Mouse (Mus musculus) CD4-positive, CD25-positive, alpha-beta regulatory T cell, adult 2 months (primary cell): ENCODE data around the gene Gtdc1.

Source experiments
- DNase-seq: peaks from one replicate; pipeline ENCODE4 v3.0.0-alpha.2; 2012; ENCODE audit warnings: low read depth, low spot score

The Gtdc1 gene

GRCm38 (mm10) chr2:44927482-44927811 lies at the start of gene Gtdc1:
Gene Gtdc1, minus strand, starts transcription at chr2:44927657.
- DNase-seq = no peak

GRCm38 (mm10) chr2:44977051-44977450 lies 49.6 kb upstream of the Gtdc1 start:
- DNase-seq = no peak

GRCm38 (mm10) chr2:44976484-44976883 lies 49.0 kb upstream of the Gtdc1 start:
- no peak for DNase-seq

- no peak for DNase-seq
Observed at GRCm38 (mm10) chr2:44973828-44974227, 46.4 kb upstream of the Gtdc1 start.

- no peak for DNase-seq
Observed at GRCm38 (mm10) chr2:44970087-44970646, 42.7 kb upstream of the Gtdc1 start.

- no peak for DNase-seq
Observed at GRCm38 (mm10) chr2:44969640-44970039, 42.2 kb upstream of the Gtdc1 start.

GRCm38 (mm10) chr2:44969226-44969625 lies 41.8 kb upstream of the Gtdc1 start:
- DNase-seq = no peak

- no peak for DNase-seq
Observed at GRCm38 (mm10) chr2:44965834-44966555, 38.5 kb upstream of the Gtdc1 start.

- no peak for DNase-seq
Observed at GRCm38 (mm10) chr2:44962620-44963019, 35.2 kb upstream of the Gtdc1 start.

- DNase-seq = no peak
Observed at GRCm38 (mm10) chr2:44961192-44961591, 33.7 kb upstream of the Gtdc1 start.

GRCm38 (mm10) chr2:44960561-44960960 lies 33.1 kb upstream of the Gtdc1 start:
- peak; percentile 60 for DNase-seq

- DNase-seq = no peak
Observed at GRCm38 (mm10) chr2:44957329-44957797, 29.9 kb upstream of the Gtdc1 start.

GRCm38 (mm10) chr2:44956232-44956631 lies 28.8 kb upstream of the Gtdc1 start:
- no peak for DNase-seq

- DNase-seq = no peak
Observed at GRCm38 (mm10) chr2:44955506-44955905, 28.0 kb upstream of the Gtdc1 start.

- DNase-seq = no peak
Observed at GRCm38 (mm10) chr2:44954180-44954579, 26.7 kb upstream of the Gtdc1 start.

- DNase-seq = peak; percentile 30
Observed at GRCm38 (mm10) chr2:44952830-44953422, 25.5 kb upstream of the Gtdc1 start.

GRCm38 (mm10) chr2:44951651-44952213 lies 24.3 kb upstream of the Gtdc1 start:
- no peak for DNase-seq

GRCm38 (mm10) chr2:44944689-44945088 lies 17.2 kb upstream of the Gtdc1 start:
- DNase-seq = no peak

GRCm38 (mm10) chr2:44930951-44931350 lies 3.5 kb upstream of the Gtdc1 start:
- DNase-seq = no peak

GRCm38 (mm10) chr2:44928631-44929030 lies 1.2 kb upstream of the Gtdc1 start:
- no peak for DNase-seq

- peak; percentile 96 for DNase-seq
Observed at GRCm38 (mm10) chr2:44926683-44927481, 575 bp downstream of the Gtdc1 start.

GRCm38 (mm10) chr2:44926167-44926682 lies 1.2 kb downstream of the Gtdc1 start:
- DNase-seq = no peak
